Mouse (Mus musculus) liver, embryonic 14.5 days (tissue): ENCODE data around the gene Rassf5. TPM values are rescaled to one million over a fixed set of nuclear protein-coding genes. Genes with fewer than 3 reads are reported as not detected.
"Not testable (repeated sequence)": the region's sequence is repeated elsewhere in the genome, so short reads cannot be mapped to it uniquely, and the experiment has no call there.

Experiments used
- ATAC-seq: fragments of 200-750 bp; cut with Nextera tagmentation; 2 replicates; pipeline ENCODE4 v1.8.0; 2017; ENCODE audit warnings: moderate number of reproducible peaks, mild to moderate bottlenecking, moderate library complexity; ENCODE audit not compliant: insufficient read depth
- DNase-seq, 3 experiments: peaks; one replicate each; pipeline ENCODE4 v3.0.0-alpha.2; 2012 to 2013; ENCODE audit warnings: low read depth in 3 of 3, low spot score in 3 of 3
- H3K27ac ChIP-seq: fragments of 300-500 bp; sonication (generic); 2 replicates; pipeline ENCODE4 v1.5.1; 2014; ENCODE audit warnings: moderate library complexity, mild to moderate bottlenecking, control low read depth, inconsistent platforms
- H3K27me3 ChIP-seq: fragments of 300-500 bp; sonication (generic); 2 replicates; pipeline ENCODE4 v1.6.1; 2014; ENCODE audit warnings: mild to moderate bottlenecking, low read length, moderate library complexity; ENCODE audit not compliant: control insufficient read depth, insufficient read depth
- H3K36me3 ChIP-seq: fragments of 300-500 bp; sonication (generic); replicated peaks from 2 replicates; pipeline ENCODE4 v1.6.1; 2014; ENCODE audit warnings: low read depth; ENCODE audit not compliant: control insufficient read depth, insufficient read depth
- H3K4me1 ChIP-seq, 2 experiments: fragments of 200-500 bp in 1 of 2; fragments of 300-500 bp in 1 of 2; sonication (generic) in 1 of 2; replicated peaks; 2 replicates each; pipeline ENCODE4 v1.6.1; 2012 to 2014; ENCODE audit warnings: antibody characterized with exemption in 1 of 2, inconsistent platforms in 1 of 2, low read length in 1 of 2; ENCODE audit not compliant: control insufficient read depth in 2 of 2, insufficient read depth in 2 of 2
- H3K4me2 ChIP-seq: fragments of 300-500 bp; sonication (generic); 2 replicates; pipeline ENCODE4 v1.6.1; 2014; ENCODE audit warnings: low read depth, mild to moderate bottlenecking, control low read depth, moderate library complexity
- H3K4me3 ChIP-seq, 2 experiments: fragments of 200-500 bp in 1 of 2; fragments of 300-500 bp in 1 of 2; sonication (generic) in 1 of 2; 2 replicates each; pipeline ENCODE4 v1.5.1; 2012 to 2014; ENCODE audit warnings: low read depth in 2 of 2, low read length in 2 of 2, mild to moderate bottlenecking in 2 of 2, control low read depth in 1 of 2, inconsistent platforms in 1 of 2, moderate library complexity in 1 of 2; ENCODE audit not compliant: insufficient read depth in 1 of 2
- H3K9ac ChIP-seq: fragments of 300-500 bp; sonication (generic); replicated peaks from 2 replicates; pipeline ENCODE4 v1.6.1; 2014; ENCODE audit warnings: mild to moderate bottlenecking, control low read depth, moderate library complexity
- H3K9me3 ChIP-seq: fragments of 300-500 bp; sonication (generic); 2 replicates; pipeline ENCODE4 v1.6.1; 2016; ENCODE audit warnings: low read length, mixed read lengths; ENCODE audit not compliant: control insufficient read depth
- CTCF ChIP-seq: IDR thresholded peaks from 2 replicates; pipeline ENCODE4 v1.5.1; 2016; ENCODE audit warnings: antibody characterized with exemption, low read depth, control low read depth
- EP300 ChIP-seq: IDR thresholded peaks from 2 replicates; pipeline ENCODE4 v1.6.1; 2016; ENCODE audit warnings: antibody characterized with exemption, low read depth
- WGBS: fragments of 180-500 bp; shearing (Covaris S2); extraction: QIAGEN DNeasy Blood & Tissue Kit; methylation state at CpG from one replicate; pipeline ENCODE4 v1.1.7; 2014; ENCODE audit not compliant: insufficient replicate concordance; 5-methylcytosine and 5-hydroxymethylcytosine counted together
- polyA plus RNA-seq, 2 experiments: library from polyadenylated mRNA; depleted of rRNA in 1 of 2; stranded (reverse) in 1 of 2; unstranded in 1 of 2; fragments of >200 nt; fragmentation: Nextera tagmentation in 1 of 2; extraction: Ambion mirVana in 1 of 2; gene quantifications; 2 replicates each; pipeline versions ENCODE4 v1.2.1 to v1.2.3; 2012 to 2014

Gene Rassf5
- polyA plus RNA-seq, 2 experiments = 2.1 to 3.6 TPM

DNA sequence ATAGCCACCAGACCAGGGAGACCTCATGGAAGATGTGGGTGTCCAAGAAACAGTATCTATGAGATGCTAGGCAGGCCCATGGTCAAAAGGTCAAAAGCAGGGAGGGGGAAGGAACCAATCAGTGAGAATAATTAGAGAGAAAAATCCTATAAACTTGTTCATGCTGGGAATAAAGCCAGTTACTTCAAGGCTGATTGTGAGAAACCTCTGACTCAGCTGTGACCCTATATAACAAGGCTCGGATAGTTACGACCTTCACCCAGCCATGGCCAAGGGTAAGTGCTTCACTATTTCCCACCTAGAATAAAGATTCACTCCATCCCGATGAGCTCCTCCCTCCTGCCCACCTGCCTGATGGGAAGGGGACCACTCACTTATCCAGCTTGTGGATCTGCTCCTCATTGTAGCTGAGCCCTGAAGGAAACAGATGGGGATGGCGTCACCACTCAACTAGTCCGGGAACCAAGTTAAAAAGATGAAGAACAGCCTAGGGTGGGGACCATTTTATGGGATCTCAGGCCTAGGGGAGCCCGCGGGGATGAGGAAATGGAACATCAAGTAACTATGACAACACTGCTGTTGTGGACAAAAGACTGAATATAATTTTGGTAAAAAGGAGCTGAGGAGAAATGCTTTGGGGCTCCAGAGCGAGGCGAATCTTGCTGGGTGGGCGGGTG is 14.7 kb upstream of the Rassf5 start:
- H3K27me3 ChIP-seq = no peaks in the 10 kb centered on the region
- H3K4me1 ChIP-seq = no peaks in the 10 kb centered on the region
- no peak for ATAC-seq
- H3K9ac ChIP-seq = no peak overlapping the region
- H3K27ac ChIP-seq = no peak overlapping the region
- H3K36me3 ChIP-seq = no peaks in the 10 kb centered on the region
- no peaks in the 10 kb centered on the region for H3K9me3 ChIP-seq
- H3K4me3 ChIP-seq = no peak overlapping the region
- no peak for DNase-seq
- H3K4me2 ChIP-seq = no peak overlapping the region
- TF ChIP-seq EP300 (no peak), CTCF (no peak)
- WGBS = 50% methylated on average over 10 of the region's 10 CpGs

DNA sequence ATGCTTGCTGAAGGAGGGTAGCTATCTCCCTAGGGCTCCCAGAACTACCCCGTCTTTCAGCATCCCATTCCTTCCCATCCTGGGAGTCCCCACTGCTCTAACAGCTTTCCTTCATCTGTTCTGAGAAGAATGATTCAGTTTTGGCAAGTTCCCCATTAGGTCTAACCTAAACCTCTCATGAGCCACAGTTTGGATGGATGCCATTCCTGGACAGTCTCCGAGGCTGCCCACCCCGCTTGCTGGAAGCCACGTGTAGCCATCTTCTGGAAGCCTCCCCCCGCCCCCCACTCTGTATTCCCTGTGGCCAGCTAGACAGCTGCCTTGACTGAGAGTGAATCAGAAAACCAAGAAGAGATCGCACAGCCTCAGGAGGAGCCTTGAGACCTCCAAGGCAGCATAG is 12.2 kb upstream of the Rassf5 start:
- Histone ChIP-seq H3K36me3 (no peaks in the 10 kb centered on the region), H3K9me3 (no peaks in the 10 kb centered on the region), H3K4me1 (no peaks in the 10 kb centered on the region), H3K4me2 (no peak overlapping the region), H3K9ac (no peak overlapping the region), H3K27ac (no peak overlapping the region), H3K27me3 (no peaks in the 10 kb centered on the region), H3K4me3 (no peak overlapping the region)
- DNase-seq = no peak
- TF ChIP-seq CTCF = no peak
- no peak for TF ChIP-seq EP300
- no peak for ATAC-seq
- WGBS = 67% methylated on average over 6 of the region's 6 CpGs

DNA sequence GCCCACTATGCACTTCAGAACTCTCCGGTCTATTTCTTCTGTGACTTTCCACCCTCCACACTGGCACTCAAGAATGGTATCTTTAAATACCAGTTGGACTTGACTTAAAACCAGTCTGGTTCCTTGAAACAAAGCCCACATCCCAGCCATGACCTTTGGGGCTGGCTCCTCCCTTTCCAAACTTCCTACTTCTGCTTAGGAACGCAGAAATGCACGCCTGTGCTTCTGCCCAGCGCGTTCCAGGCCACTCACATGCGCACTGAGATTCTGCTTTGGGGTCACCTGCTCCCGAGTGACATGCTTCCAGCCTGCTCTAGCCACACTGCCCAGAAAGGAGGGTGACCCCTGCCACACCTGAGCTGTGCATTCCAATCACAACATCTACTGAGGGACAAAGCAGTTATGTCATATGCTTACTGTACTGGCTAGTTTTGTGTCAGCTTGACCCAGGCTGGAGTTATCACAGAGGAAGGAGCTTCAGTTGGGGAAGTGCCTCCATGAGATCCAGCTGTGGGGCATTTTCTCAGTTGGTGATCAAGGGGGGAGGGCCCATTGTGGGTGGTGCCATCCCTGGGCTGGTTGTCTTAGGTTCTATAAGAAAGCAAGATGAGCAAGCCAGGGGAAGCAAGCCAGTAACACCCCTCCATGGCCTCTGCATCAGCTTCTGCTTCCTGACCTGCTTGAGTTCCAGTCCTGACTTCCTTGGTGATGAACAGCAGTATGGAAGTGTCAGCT is 7.6 kb upstream of the Rassf5 start:
- DNase-seq, H3K27me3 ChIP-seq, H3K4me2 ChIP-seq, ATAC-seq, H3K36me3 ChIP-seq, H3K9me3 ChIP-seq, H3K4me3 ChIP-seq, H3K27ac ChIP-seq, H3K9ac ChIP-seq, H3K4me1 ChIP-seq: not testable (repeated sequence)
- WGBS = 49% methylated on average over 7 of the region's 7 CpGs

DNA sequence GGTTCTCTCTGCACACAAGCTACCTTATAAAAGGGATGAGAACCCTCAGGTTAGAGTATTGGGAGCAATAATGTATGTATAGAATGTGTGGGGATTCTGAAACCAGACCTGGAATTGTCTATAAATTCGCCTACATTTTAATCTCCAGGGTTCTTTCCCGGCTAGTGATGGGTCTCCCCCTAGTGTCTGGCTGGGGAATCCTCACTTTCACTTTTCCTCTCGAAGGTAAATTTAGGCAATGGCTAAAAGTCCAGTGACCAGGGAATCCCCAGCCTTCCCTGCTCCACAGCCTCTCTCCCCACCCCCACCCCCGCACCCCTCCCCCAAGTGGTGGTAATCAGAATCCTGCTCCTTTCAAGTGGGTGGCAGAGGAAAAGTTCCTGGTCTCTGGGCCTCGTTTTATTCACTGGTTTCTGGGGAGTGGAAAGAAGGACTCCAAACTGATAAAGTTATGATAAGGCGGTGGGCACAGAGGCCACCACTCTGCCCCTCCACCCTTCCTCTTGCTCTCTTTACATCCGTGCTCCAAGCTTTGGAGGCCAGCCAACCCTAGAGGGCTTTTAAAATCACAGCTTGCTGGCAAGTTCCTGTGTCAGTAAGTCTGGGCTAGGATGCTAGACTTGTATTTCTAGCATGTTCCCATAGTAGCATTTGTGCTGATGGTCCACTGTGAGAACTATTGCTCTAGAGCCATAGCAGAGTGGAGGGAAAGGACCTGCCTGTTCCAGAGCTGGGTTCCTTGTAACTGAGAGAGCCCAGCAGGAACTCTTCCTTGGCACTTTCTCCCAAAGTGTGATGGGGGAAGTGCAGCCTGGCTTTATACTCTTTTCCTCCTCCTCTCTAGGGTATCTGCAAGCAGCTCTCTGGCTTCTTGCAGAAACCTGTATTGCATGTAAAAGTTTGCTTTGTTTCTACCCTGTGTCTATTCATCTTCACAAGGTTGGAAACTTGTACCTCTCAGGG is 1.7 kb upstream of the Rassf5 start:
- H3K36me3 ChIP-seq = no peaks in the 10 kb centered on the region
- DNase-seq = peak in 1 of 3 experiments; percentile 5
- H3K27me3 ChIP-seq = peaks cover 31% of the 10 kb centered on the region
- H3K4me3 ChIP-seq = no peak overlapping the region
- H3K9ac ChIP-seq = no peak overlapping the region
- WGBS = 5% methylated on average over 7 of the region's 7 CpGs
- peak overlapping the region; percentile 63 for H3K4me2 ChIP-seq
- H3K4me1 ChIP-seq = peaks cover 0 to 3% of the 10 kb centered on the region in 2 experiments; a peak in 1 of 4 replicates
- no peak overlapping the region for H3K27ac ChIP-seq
- peak; percentile 46; the same call in 1 of the 2 replicates for TF ChIP-seq CTCF
- no peak for TF ChIP-seq EP300
- ATAC-seq = no peak
- H3K9me3 ChIP-seq = no peaks in the 10 kb centered on the region

DNA sequence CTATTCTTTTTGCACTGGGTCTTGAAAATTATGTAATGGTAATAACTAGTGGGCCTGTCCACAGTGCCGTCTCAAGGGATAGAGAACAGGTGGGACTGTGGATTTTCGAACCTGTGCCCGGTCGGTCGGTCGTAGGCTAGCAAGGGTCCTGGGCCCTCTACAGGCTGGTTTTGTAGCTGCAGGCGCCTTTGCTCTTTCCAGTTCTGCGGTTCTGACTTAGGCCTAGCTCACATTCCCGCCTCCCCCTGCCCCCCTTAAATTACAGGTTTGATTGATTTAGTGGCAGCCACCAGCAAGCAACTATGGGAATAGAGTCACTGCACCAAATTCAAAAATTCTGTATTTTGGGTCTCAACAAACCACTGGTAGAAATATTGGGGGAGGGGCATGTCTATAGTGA is 868 bp upstream of the Rassf5 start:
- TF ChIP-seq EP300 = no peak
- TF ChIP-seq CTCF = peak; percentile 60
- Histone ChIP-seq H3K9me3 (no peaks in the 10 kb centered on the region), H3K36me3 (no peaks in the 10 kb centered on the region), H3K4me3 (peak overlapping the region; percentile 48 to 54; a peak in 2 of 4 replicates), H3K4me2 (peak overlapping the region; percentile 63), H3K9ac (no peak overlapping the region), H3K4me1 (peaks cover 0 to 3% of the 10 kb centered on the region in 2 experiments; a peak in 1 of 4 replicates), H3K27ac (no peak overlapping the region), H3K27me3 (peaks cover 31% of the 10 kb centered on the region)
- DNase-seq (no peak), ATAC-seq (no peak)
- 7% methylated on average over 9 of the region's 9 CpGs for WGBS
